Mouse (Mus musculus): ENCODE results near the gene AW011738. TPM values are rescaled to one million over a fixed set of nuclear protein-coding genes. Genes with fewer than 3 reads are reported as not detected.
A peak's percentile ranks its signal among the peaks of the same experiment; 100 is the strongest.

AW011738 gene
- polyA plus RNA-seq, 1 experiment = 0.48 TPM

DNA sequence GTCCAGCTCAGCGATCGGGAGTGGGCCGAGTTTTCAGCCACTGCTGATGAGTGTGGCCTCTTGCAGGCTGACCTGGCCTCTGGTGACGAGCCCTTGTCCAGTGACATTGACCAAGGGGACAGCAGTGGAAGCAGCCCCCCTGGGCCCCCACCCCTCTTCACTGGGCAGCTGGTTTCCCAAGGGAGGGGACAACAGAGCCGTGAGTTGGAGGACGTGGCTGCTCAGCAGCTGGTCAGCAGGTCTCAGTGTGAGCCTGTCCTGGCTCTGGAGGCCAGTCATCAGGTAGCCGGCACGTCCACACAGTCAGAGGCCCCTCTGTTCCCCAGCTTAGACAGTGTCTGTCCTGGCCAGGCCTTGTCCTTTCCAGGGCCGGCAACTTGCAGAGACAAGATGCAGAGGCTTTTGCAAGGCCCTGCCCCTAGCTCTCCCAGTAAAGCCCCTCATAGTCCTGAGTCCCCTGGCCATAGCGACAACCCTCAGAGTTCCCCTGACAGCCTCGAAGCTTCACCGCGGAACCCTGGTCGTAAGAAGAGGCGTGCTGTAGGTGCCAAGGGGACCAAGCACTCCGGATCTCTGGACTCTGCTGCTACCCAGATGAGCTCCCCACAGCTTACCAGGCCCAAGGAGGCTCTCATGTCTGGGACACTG lies 14.0 kb downstream of the AW011738 start:
- Histone ChIP-seq H3K4me3 (no peak overlapping the region), H3K4me2 (ENCODE audit: low read depth) (no peak overlapping the region)

DNA sequence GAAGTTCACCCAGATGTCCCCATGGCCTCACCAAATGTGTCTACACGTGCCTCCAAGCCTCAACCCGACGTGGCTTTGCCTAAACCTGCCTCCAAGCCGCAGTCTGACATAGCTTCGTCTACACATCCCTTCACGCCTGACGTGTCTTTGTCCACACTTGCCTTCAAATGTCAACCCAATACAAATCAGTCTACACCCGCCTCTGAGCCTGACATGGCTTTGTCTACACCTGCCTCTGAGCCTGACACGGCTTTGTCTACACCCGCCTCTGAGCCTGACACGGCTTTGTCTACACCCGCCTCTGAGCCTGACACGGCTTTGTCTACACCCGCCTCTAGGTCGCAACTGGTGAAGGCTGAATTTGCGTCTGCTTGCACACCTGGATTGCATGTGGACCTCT lies 14.7 kb downstream of the AW011738 start:
- no peaks in the 10 kb centered on the region for H3K36me3 ChIP-seq (ENCODE audit: control insufficient read depth, insufficient read depth)
- no peaks in the 10 kb centered on the region for H3K79me2 ChIP-seq (ENCODE audit: control insufficient read depth, insufficient read depth)
- no peak overlapping the region for H3ac ChIP-seq (ENCODE audit: control insufficient read depth, insufficient read length)
- H3K27me3 ChIP-seq (ENCODE audit: control insufficient read depth, insufficient read depth, insufficient read length) = peaks cover 20% of the 10 kb centered on the region
- H3K4me2 ChIP-seq (ENCODE audit: low read depth) = no peak overlapping the region
- no peak overlapping the region for H3K4me3 ChIP-seq
- no peak for TF ChIP-seq TCF12 (IDR thresholded peaks at IDR 0.05; ENCODE audit: insufficient read depth, poor library complexity, severe bottlenecking)

More for the DNA sequence above, 14.0 kb downstream of the AW011738 start:
- no peaks in the 10 kb centered on the region for H3K79me2 ChIP-seq (ENCODE audit: control insufficient read depth, insufficient read depth)
- peaks cover 20% of the 10 kb centered on the region for H3K27me3 ChIP-seq (ENCODE audit: control insufficient read depth, insufficient read depth, insufficient read length)
- no peak overlapping the region for H3ac ChIP-seq (ENCODE audit: control insufficient read depth, insufficient read length)
- H3K36me3 ChIP-seq (ENCODE audit: control insufficient read depth, insufficient read depth) = no peaks in the 10 kb centered on the region
- TF ChIP-seq MYOD1 (IDR thresholded peaks at IDR 0.05; ENCODE audit: control insufficient read depth in 1 of 3, insufficient read length in 2 of 3, low read depth in 2 of 3) (no peak), MAX (IDR thresholded peaks at IDR 0.05; ENCODE audit: low read depth) (no peak), REST (IDR thresholded peaks at IDR 0.05; ENCODE audit: insufficient read depth, insufficient read length) (no peak), CEBPB (IDR thresholded peaks at IDR 0.05; ENCODE audit: insufficient read depth, poor library complexity, severe bottlenecking) (no peak), POLR2AphosphoS2 (IDR thresholded peaks at IDR 0.05; ENCODE audit: insufficient read length, low read depth) (no peak), SRF (IDR thresholded peaks at IDR 0.05; ENCODE audit: control insufficient read depth, insufficient read length, low read depth) (no peak), TCF12 (IDR thresholded peaks at IDR 0.05; ENCODE audit: insufficient read depth, poor library complexity, severe bottlenecking) (no peak), MYOG (IDR thresholded peaks at IDR 0.05; ENCODE audit: control insufficient read depth in 1 of 3, insufficient read depth in 1 of 3, insufficient read length in 2 of 3, low read depth in 2 of 3) (no peak), TCF3 (IDR thresholded peaks at IDR 0.05; ENCODE audit: insufficient read length, low read depth) (no peak), E2F4 (IDR thresholded peaks at IDR 0.05; ENCODE audit: insufficient read depth) (no peak), USF1 (IDR thresholded peaks at IDR 0.05; ENCODE audit: low read depth) (no peak)

DNA sequence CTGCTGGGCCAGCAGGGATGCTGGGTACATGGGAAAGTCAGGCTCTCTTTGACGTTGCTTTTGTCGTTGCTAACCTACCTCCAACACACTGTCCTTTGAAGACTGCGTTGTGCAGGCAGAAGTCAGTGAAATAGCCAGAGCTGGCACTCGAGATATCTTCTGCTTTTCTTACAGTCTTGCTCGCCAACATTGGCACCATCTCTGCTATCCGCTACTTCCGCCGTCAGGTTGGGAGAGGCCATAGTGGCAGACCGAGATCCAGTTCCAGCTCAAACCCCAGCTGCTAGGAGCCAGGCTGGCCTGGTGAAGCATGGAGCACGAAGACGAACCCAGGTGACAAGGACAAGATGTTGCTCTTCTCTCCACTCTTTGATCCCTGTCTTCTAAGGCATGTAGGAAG lies 16.8 kb downstream of the AW011738 start:
- H3K79me2 ChIP-seq (ENCODE audit: control insufficient read depth, insufficient read depth) = no peaks in the 10 kb centered on the region
- no peaks in the 10 kb centered on the region for H3K36me3 ChIP-seq (ENCODE audit: control insufficient read depth, insufficient read depth)
- peaks cover 16% of the 10 kb centered on the region for H3K27me3 ChIP-seq (ENCODE audit: control insufficient read depth, insufficient read depth, insufficient read length)
- no peak overlapping the region for H3K4me2 ChIP-seq (ENCODE audit: low read depth)
- H3ac ChIP-seq (ENCODE audit: control insufficient read depth, insufficient read length) = no peak overlapping the region
- no peak for TF ChIP-seq POLR2A (IDR thresholded peaks at IDR 0.05; ENCODE audit: insufficient read length, low read depth)
- no peak for TF ChIP-seq MAX (IDR thresholded peaks at IDR 0.05; ENCODE audit: low read depth)
- no peak for TF ChIP-seq TCF12 (IDR thresholded peaks at IDR 0.05; ENCODE audit: insufficient read depth, poor library complexity, severe bottlenecking)
- no peak for TF ChIP-seq REST (IDR thresholded peaks at IDR 0.05; ENCODE audit: insufficient read depth, insufficient read length)
- no peak for TF ChIP-seq CEBPB (IDR thresholded peaks at IDR 0.05; ENCODE audit: insufficient read depth, poor library complexity, severe bottlenecking)
- TF ChIP-seq E2F4 (IDR thresholded peaks at IDR 0.05; ENCODE audit: insufficient read depth) = no peak
- TF ChIP-seq MYOG (IDR thresholded peaks at IDR 0.05; ENCODE audit: control insufficient read depth in 1 of 3, insufficient read depth in 1 of 3, insufficient read length in 2 of 3, low read depth in 2 of 3) = no peak
- no peak for TF ChIP-seq MYOD1 (IDR thresholded peaks at IDR 0.05; ENCODE audit: control insufficient read depth in 1 of 3, insufficient read length in 2 of 3, low read depth in 2 of 3)
- no peak for TF ChIP-seq TCF3 (IDR thresholded peaks at IDR 0.05; ENCODE audit: insufficient read length, low read depth)
- TF ChIP-seq POLR2AphosphoS2 (IDR thresholded peaks at IDR 0.05; ENCODE audit: insufficient read length, low read depth) = no peak
- TF ChIP-seq SRF (IDR thresholded peaks at IDR 0.05; ENCODE audit: control insufficient read depth, insufficient read length, low read depth) = no peak
- no peak for TF ChIP-seq USF1 (IDR thresholded peaks at IDR 0.05; ENCODE audit: low read depth)
- H3K4me3 ChIP-seq = no peak overlapping the region

GRCm38 (mm10) chr4:156224276-156224675 lies 21.2 kb downstream of the AW011738 start:
- Histone ChIP-seq H3ac (ENCODE audit: control insufficient read depth, insufficient read length) (no peak overlapping the region), H3K79me2 (ENCODE audit: control insufficient read depth, insufficient read depth) (no peaks in the 10 kb centered on the region), H3K4me3 (no peak overlapping the region), H3K27me3 (ENCODE audit: control insufficient read depth, insufficient read depth, insufficient read length) (no peaks in the 10 kb centered on the region), H3K36me3 (ENCODE audit: control insufficient read depth, insufficient read depth) (no peaks in the 10 kb centered on the region), H3K4me2 (ENCODE audit: low read depth) (no peak overlapping the region)
- TF ChIP-seq MYOG (IDR thresholded peaks at IDR 0.05; ENCODE audit: control insufficient read depth in 1 of 3, insufficient read depth in 1 of 3, insufficient read length in 2 of 3, low read depth in 2 of 3) (no peak), SRF (IDR thresholded peaks at IDR 0.05; ENCODE audit: control insufficient read depth, insufficient read length, low read depth) (no peak), MYOD1 (IDR thresholded peaks at IDR 0.05; ENCODE audit: control insufficient read depth in 1 of 3, insufficient read length in 2 of 3, low read depth in 2 of 3) (no peak), POLR2A (IDR thresholded peaks at IDR 0.05; ENCODE audit: insufficient read length, low read depth) (no peak), CEBPB (IDR thresholded peaks at IDR 0.05; ENCODE audit: insufficient read depth, poor library complexity, severe bottlenecking) (no peak), TCF3 (IDR thresholded peaks at IDR 0.05; ENCODE audit: insufficient read length, low read depth) (no peak), MAX (IDR thresholded peaks at IDR 0.05; ENCODE audit: low read depth) (no peak), E2F4 (IDR thresholded peaks at IDR 0.05; ENCODE audit: insufficient read depth) (no peak), POLR2AphosphoS2 (IDR thresholded peaks at IDR 0.05; ENCODE audit: insufficient read length, low read depth) (no peak)

DNA sequence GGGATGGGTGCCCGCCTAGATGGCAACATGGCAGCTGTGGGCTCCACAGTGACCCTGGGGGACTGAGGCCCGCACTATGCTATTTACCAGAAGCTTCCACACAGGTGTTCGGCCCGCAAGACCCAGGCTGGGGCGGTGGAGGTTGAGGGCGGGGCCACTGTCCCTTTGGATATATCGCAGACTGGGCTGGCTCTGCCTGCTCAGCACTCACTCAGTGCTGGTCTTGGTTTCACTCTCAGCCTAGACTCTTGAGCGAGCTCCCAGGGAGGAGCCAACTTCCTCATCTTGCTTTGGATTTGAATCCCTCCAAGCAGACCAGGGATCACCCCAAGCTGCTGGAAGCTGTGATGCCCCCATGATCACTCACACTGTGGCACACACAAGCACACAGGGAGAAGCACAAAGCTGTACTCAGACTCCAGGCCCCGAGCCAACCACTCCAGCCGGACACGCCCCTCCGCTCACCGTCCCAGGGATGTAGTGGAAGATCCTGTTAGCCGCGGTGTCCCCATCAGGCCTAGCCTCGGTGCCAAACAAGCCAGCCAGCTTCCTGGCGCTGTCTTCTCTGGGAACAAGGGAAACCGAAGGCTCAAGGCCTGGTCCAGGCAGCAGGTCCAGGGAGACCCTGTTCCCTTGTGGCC lies 24.8 kb downstream of the AW011738 start:
- Histone ChIP-seq H3ac (ENCODE audit: control insufficient read depth, insufficient read length) (no peak overlapping the region), H3K27me3 (ENCODE audit: control insufficient read depth, insufficient read depth, insufficient read length) (no peaks in the 10 kb centered on the region), H3K36me3 (ENCODE audit: control insufficient read depth, insufficient read depth) (no peaks in the 10 kb centered on the region), H3K4me2 (ENCODE audit: low read depth) (peak overlapping the region; percentile 31), H3K4me3 (no peak overlapping the region), H3K79me2 (ENCODE audit: control insufficient read depth, insufficient read depth) (no peaks in the 10 kb centered on the region)
- TF ChIP-seq USF1 (IDR thresholded peaks at IDR 0.05; ENCODE audit: low read depth) = no peak
- peak; percentile 16 for TF ChIP-seq POLR2A (IDR thresholded peaks at IDR 0.05; ENCODE audit: insufficient read length, low read depth)
- TF ChIP-seq REST (IDR thresholded peaks at IDR 0.05; ENCODE audit: insufficient read depth, insufficient read length) = no peak
- peak; percentile 34 for TF ChIP-seq POLR2AphosphoS2 (IDR thresholded peaks at IDR 0.05; ENCODE audit: insufficient read length, low read depth)

Measured in myocyte (in vitro differentiated cells).